Comparison of ENCODE assay signal across 10 mouse cellular contexts in the genomic region with DNA sequence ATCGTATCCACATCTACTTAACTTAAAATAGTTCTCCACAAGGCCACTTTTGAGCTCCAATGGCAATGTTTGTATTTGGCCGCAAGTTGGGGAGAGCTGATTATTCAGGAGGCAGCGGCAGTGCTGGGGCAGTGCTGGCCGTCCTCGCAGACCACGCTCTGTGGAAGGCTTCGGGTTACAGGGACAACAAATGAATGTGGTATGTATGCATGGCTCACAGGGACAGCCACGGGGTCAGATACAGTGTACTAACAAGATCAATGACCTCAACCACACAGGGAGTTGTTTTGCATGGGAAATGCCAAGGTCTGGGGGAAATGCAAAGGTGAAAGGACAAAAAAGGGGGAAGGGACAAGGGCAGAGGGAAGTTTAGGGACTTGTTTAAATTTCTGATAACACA. TPM values are rescaled to one million over a fixed set of nuclear protein-coding genes. Genes with fewer than 3 reads are reported as not detected.
DNase-seq lines count a peak whose midpoint lies in the region; ATAC-seq and TF ChIP-seq lines count a peak whose summit lies in the region.
"Had no signal": no experiment of that assay in that cellular context is flagged by ENCODE, and none has a peak within 500 bp of the region (broad histone marks: within the 10 kb centered on the region; RNA-seq: fewer than 3 reads in every experiment).

No protein-coding gene starts in this region.

- DNase-seq in heart, adult 9 months (ENCODE audit: low spot score in 2 of 2): no peak
- DNase-seq in adrenal gland, postnatal 36 days: peak; percentile 46 to 64
- no peak for DNase-seq in left cerebral cortex, postnatal 14 days (ENCODE audit: low spot score in 2 of 2)
- no peak for DNase-seq in gastrocnemius, postnatal 36 days

- WGBS in heart, embryonic 11.5 days (ENCODE audit: insufficient replicate concordance): 9% methylated on average over 8 of the region's 8 CpGs
- 22% methylated on average over 8 of the region's 8 CpGs for WGBS in intestine, postnatal 0 days
- WGBS in macrophage (ENCODE audit: missing documents): 4% methylated on average over 8 of the region's 8 CpGs

- H3K9me3 ChIP-seq in heart, embryonic 11.5 days (replicated peaks; ENCODE audit: control insufficient read depth, low read length): no peaks in the 10 kb centered on the region
- no peaks in the 10 kb centered on the region for H3K9me3 ChIP-seq in intestine, postnatal 0 days (ENCODE audit: control insufficient read depth)
- H3K9me3 ChIP-seq: G1E; midbrain, embryonic 12.5 days had no signal

- intact Hi-C loops in left cerebral cortex, postnatal 14 days (cut with DNase I): no loop called here
- intact Hi-C loops in gastrocnemius, postnatal 36 days (cut with DNase I): no loop called here

- H3K9ac ChIP-seq in heart, embryonic 11.5 days (ENCODE audit: low read depth, low read length): no peak overlapping the region
- no peak overlapping the region for H3K9ac ChIP-seq in intestine, postnatal 0 days (ENCODE audit: low read depth, low read length)
- H3K9ac ChIP-seq: midbrain, embryonic 12.5 days had no signal

- H3K4me3 ChIP-seq in heart, embryonic 11.5 days (ENCODE audit: low read depth, low read length): no peak overlapping the region
- no peak overlapping the region for H3K4me3 ChIP-seq in intestine, postnatal 0 days (ENCODE audit: low read depth, low read length)
- H3K4me3 ChIP-seq in macrophage (ENCODE audit: inconsistent target): peak overlapping the region; percentile 17; the same call in 1 of the 2 replicates
- H3K4me3 ChIP-seq: midbrain, embryonic 12.5 days had no signal

- H3K36me3 ChIP-seq in heart, embryonic 11.5 days (ENCODE audit: control insufficient read depth, insufficient read depth, low read length): no peaks in the 10 kb centered on the region
- H3K36me3 ChIP-seq in intestine, postnatal 0 days (ENCODE audit: control insufficient read depth, insufficient read depth): peaks cover 13% of the 10 kb centered on the region; the same call in 1 of the 2 replicates
- H3K36me3 ChIP-seq in macrophage (ENCODE audit: inconsistent target): peaks cover 10% of the 10 kb centered on the region

- TF ChIP-seq CTCF in intestine, postnatal 0 days (IDR thresholded peaks at IDR 0.05; ENCODE audit: low read depth): no peak

- ATAC-seq in heart, embryonic 11.5 days (replicated peaks; ENCODE audit: insufficient number of reproducible peaks, low FRiP score, low TSS enrichment): no peak
- no peak for ATAC-seq in intestine, postnatal 0 days
- no peak for ATAC-seq in activated CD4-positive, CD25-positive, alpha-beta regulatory T cell, adult 4 months

- no peak overlapping the region for H3K27ac ChIP-seq in heart, embryonic 11.5 days (ENCODE audit: low read depth, low read length)
- no peak overlapping the region for H3K27ac ChIP-seq in intestine, postnatal 0 days (ENCODE audit: low read depth, low read length)
- H3K27ac ChIP-seq in macrophage: peak overlapping the region; percentile 100
- H3K27ac ChIP-seq: midbrain, embryonic 12.5 days had no signal

- H3K4me1 ChIP-seq in heart, embryonic 11.5 days (ENCODE audit: control insufficient read depth, insufficient read depth, low read length): peaks cover 31% of the 10 kb centered on the region
- H3K4me1 ChIP-seq in intestine, postnatal 0 days (replicated peaks; ENCODE audit: control insufficient read depth, insufficient read depth, low read length): no peaks in the 10 kb centered on the region

- H3K4me2 ChIP-seq in heart, embryonic 11.5 days: peak overlapping the region; percentile 45
- peak overlapping the region; percentile 30; the same call in 1 of the 2 replicates for H3K4me2 ChIP-seq in intestine, postnatal 0 days (replicated peaks; ENCODE audit: low read depth)
- H3K4me2 ChIP-seq: midbrain, embryonic 12.5 days had no signal

- H3K27me3 ChIP-seq in heart, embryonic 11.5 days (ENCODE audit: control insufficient read depth, insufficient read depth, low read length): no peaks in the 10 kb centered on the region
- no peaks in the 10 kb centered on the region for H3K27me3 ChIP-seq in intestine, postnatal 0 days (replicated peaks; ENCODE audit: control insufficient read depth, insufficient read depth, low read length)
- H3K27me3 ChIP-seq: midbrain, embryonic 12.5 days had no signal

- peaks cover 98% of the 10 kb centered on the region for H3K79me2 ChIP-seq in macrophage (ENCODE audit: inconsistent target)

RNA-seq across cellular contexts. Expression of a gene that starts 41.6 kb away (rescaled TPM):
- 8.7 and 10.2 TPM in 2 replicates for polyA plus RNA-seq in heart, embryonic 11.5 days (2014; fragmentation: Nextera tagmentation; extraction: Ambion mirVana)
- 100 to 1,000 TPM in 1 of 2 experiments, 10 to 100 TPM in 1; 85.9 to 282 TPM for total RNA-seq in adrenal gland, postnatal 36 days (2021)
- 6.7 and 8.9 TPM in 2 replicates for polyA plus RNA-seq in intestine, postnatal 0 days (2015; fragmentation: Nextera tagmentation; extraction: Ambion mirVana)
- total RNA-seq in macrophage (2018; cell fraction: chromatin; rRNA removed): 100 to 1,000 TPM; 118 to 357 (median 244) TPM
- total RNA-seq in macrophage (2018; cell fraction: cytosol; rRNA removed): 100 to 1,000 TPM in 7 of 26 experiments, 10 to 100 TPM in 19; 71.9 to 117 (median 91.5) TPM
- 100 to 1,000 TPM; 142 to 294 (median 219) TPM for total RNA-seq in macrophage (2018; cell fraction: nucleus; rRNA removed)
- 42.4 to 55.7 TPM (median 53.2 TPM) in 3 replicates for polyA plus RNA-seq in macrophage (2018)
- 10 to 100 TPM in 1 of 2 experiments, 1 to 10 TPM in 1; 9.8 to 11.1 TPM for polyA plus RNA-seq in activated CD4-positive, CD25-positive, alpha-beta regulatory T cell, adult 4 months (2017; shearing (Covaris generic))
- 100 to 1,000 TPM; 125 to 132 TPM for total RNA-seq in left cerebral cortex, postnatal 14 days (2021)
- total RNA-seq in gastrocnemius, postnatal 36 days (2021): 1 to 10 TPM; 7.4 to 9.1 TPM

Comparison
In these comparisons a context has a peak if more than half of its experiments do, and no peak if none do; other contexts are left out.
1. DNase-seq: peak in adrenal gland, postnatal 36 days (2 of 2); none in heart, adult 9 months (0 of 2), left cerebral cortex, postnatal 14 days (0 of 2) and gastrocnemius, postnatal 36 days (0 of 2).